Mouse (Mus musculus) stomach, postnatal 0 days (tissue): Measurements from ENCODE around the gene Myom1.

ENCODE experiments used
- CTCF ChIP-seq: IDR thresholded peaks from 2 replicates; pipeline ENCODE4 v1.5.1; 2016; ENCODE audit warnings: antibody characterized with exemption, low read depth, mild to moderate bottlenecking, moderate library complexity
- EP300 ChIP-seq: optimal IDR thresholded peaks from 2 replicates; pipeline ENCODE3; 2016; ENCODE audit warnings: antibody characterized with exemption

GRCm38 (mm10) chr17:71001699-71002080 is 743 bp upstream of the Myom1 start:
- TF ChIP-seq EP300 (no peak), CTCF (no peak)
